9 mouse cellular contexts compared by ENCODE assay signal in genomic region chr17:56255429-56255828, GRCm38 (mm10). TPM values are rescaled to one million over a fixed set of nuclear protein-coding genes. Genes with fewer than 3 reads are reported as not detected.
DNase-seq lines count a peak whose midpoint lies in the region; ATAC-seq and TF ChIP-seq lines count a peak whose summit lies in the region.
"Had no signal": no experiment of that assay in that cellular context is flagged by ENCODE, and none has a peak within 500 bp of the region (broad histone marks: within the 10 kb centered on the region; RNA-seq: fewer than 3 reads in every experiment).

No protein-coding gene starts in this region.

- peak; percentile 79 for DNase-seq in cerebellum, adult 11-12 months
- DNase-seq in urinary bladder, postnatal 14 days (ENCODE audit: low spot score) = peak; percentile 41
- no peak for DNase-seq in urinary bladder, adult 2 months (ENCODE audit: low spot score)
- DNase-seq in hindbrain, embryonic 10.5 days (ENCODE audit: low spot score) = no peak
- DNase-seq in left cerebral cortex, adult 2 months (ENCODE audit: extremely low spot score in 1 of 2, low spot score in 2 of 2) = peak; percentile 53 to 69
- peak; percentile 63 for DNase-seq in midbrain, postnatal 0 days (ENCODE audit: low spot score)

- H3K4me2 ChIP-seq in midbrain, postnatal 0 days (ENCODE audit: low read depth, low read length, poor library complexity, severe bottlenecking) = peak overlapping the region; percentile 34; the same call in 1 of the 2 replicates

- TF ChIP-seq CTCF in left cerebral cortex, adult 2 months (IDR thresholded peaks at IDR 0.05) = no peak
- TF ChIP-seq CTCF in midbrain, postnatal 0 days (IDR thresholded peaks at IDR 0.05) = no peak; the same call in 1 of the 2 replicates

- H3K9ac ChIP-seq in midbrain, postnatal 0 days (replicated peaks; ENCODE audit: low read length, poor library complexity, severe bottlenecking) = no peak overlapping the region

- peak overlapping the region; percentile 86; the same call in 1 of the 2 replicates for H3K27ac ChIP-seq in hindbrain, embryonic 10.5 days
- H3K27ac ChIP-seq in left cerebral cortex, adult 2 months = peak overlapping the region; percentile 85
- H3K27ac ChIP-seq in midbrain, postnatal 0 days (ENCODE audit: low read depth, low read length) = peak overlapping the region; percentile 92

- ATAC-seq in cerebellum, adult (ENCODE audit: insufficient number of reproducible peaks, low FRiP score, low TSS enrichment) = no peak
- ATAC-seq in midbrain, postnatal 0 days (ENCODE audit: low FRiP score) = peak; percentile 9; the same call in 1 of the 2 replicates
- no peak for ATAC-seq in monocyte, adult 5-6 weeks (replicated peaks; ENCODE audit: insufficient number of reproducible peaks, low FRiP score, low TSS enrichment, poor library complexity, severe bottlenecking)

- peaks cover 48% of the 10 kb centered on the region for H3K4me1 ChIP-seq in hindbrain, embryonic 10.5 days (replicated peaks)
- peaks cover 13% of the 10 kb centered on the region for H3K4me1 ChIP-seq in midbrain, postnatal 0 days (ENCODE audit: insufficient read depth, low read length)

- H3K9me3 ChIP-seq in hindbrain, embryonic 10.5 days = no peaks in the 10 kb centered on the region
- H3K9me3 ChIP-seq in midbrain, postnatal 0 days (ENCODE audit: low read length) = no peaks in the 10 kb centered on the region

- peaks cover 28% of the 10 kb centered on the region for H3K36me3 ChIP-seq in hindbrain, embryonic 10.5 days
- peaks cover 17% of the 10 kb centered on the region for H3K36me3 ChIP-seq in midbrain, postnatal 0 days (ENCODE audit: insufficient read depth, low read length)

- intact Hi-C loops in left cerebral cortex, adult 2 months (cut with DNase I) = loop anchor here (1.0 kb wide), 1 partner anchor 123 kb away; no protein-coding TSS in a partner anchor

- WGBS in hindbrain, embryonic 10.5 days = 19% methylated on average over 9 of the region's 9 CpGs
- WGBS in midbrain, postnatal 0 days = 15% methylated on average over 9 of the region's 9 CpGs

- H3K4me3 ChIP-seq in hindbrain, embryonic 10.5 days = peak overlapping the region; percentile 74
- H3K4me3 ChIP-seq in left cerebral cortex, adult 2 months = 0 out of 2 replicates have a peak overlapping the region, but pooled peaks have one; percentile 13
- H3K4me3 ChIP-seq in midbrain, postnatal 0 days (ENCODE audit: low read depth, low read length) = no peak overlapping the region

- H3K27me3 ChIP-seq in hindbrain, embryonic 10.5 days (ENCODE audit: insufficient read depth, poor library complexity, severe bottlenecking) = no peaks in the 10 kb centered on the region
- no peaks in the 10 kb centered on the region for H3K27me3 ChIP-seq in midbrain, postnatal 0 days (ENCODE audit: insufficient read depth, low read length)

RNA-seq across cellular contexts. Expression of gene Fem1a, which starts 1.2 kb away (rescaled TPM):
- polyA plus RNA-seq in urinary bladder, adult 2 months (2012; rRNA removed) = 14.4 and 17.2 TPM in 2 replicates
- polyA plus RNA-seq in hindbrain, embryonic 10.5 days (2016; fragmentation: Nextera tagmentation; extraction: Ambion mirVana) = 13.3 and 15.5 TPM in 2 replicates
- total RNA-seq in left cerebral cortex, adult 2 months (2021) = 10 to 100 TPM; 31.8 to 34.6 TPM
- 43.2 and 45.3 TPM in 2 replicates for total RNA-seq in midbrain, postnatal 0 days (2014; rRNA removed)
- polyA plus RNA-seq in midbrain, postnatal 0 days (2015; fragmentation: Nextera tagmentation; extraction: Ambion mirVana) = 13.8 and 14.2 TPM in 2 replicates
- total RNA-seq in monocyte, adult 5-6 weeks (2017) = 13.2 to 22.7 TPM (median 13.6 TPM) in 3 replicates

RNA-seq across cellular contexts. Expression of gene Ticam1, which starts 21.2 kb away (rescaled TPM):
- 8.7 and 10.0 TPM in 2 replicates for polyA plus RNA-seq in urinary bladder, adult 2 months (2012; rRNA removed)
- 2.4 and 2.6 TPM in 2 replicates for polyA plus RNA-seq in hindbrain, embryonic 10.5 days (2016; fragmentation: Nextera tagmentation; extraction: Ambion mirVana)
- total RNA-seq in left cerebral cortex, adult 2 months (2021) = 1 to 10 TPM; 6.9 to 7.2 TPM
- total RNA-seq in midbrain, postnatal 0 days (2014; rRNA removed) = 3.1 and 3.7 TPM in 2 replicates
- polyA plus RNA-seq in midbrain, postnatal 0 days (2015; fragmentation: Nextera tagmentation; extraction: Ambion mirVana) = 0.91 and 1.1 TPM in 2 replicates
- 2.6 to 11.4 TPM (median 3.9 TPM) in 3 replicates for total RNA-seq in monocyte, adult 5-6 weeks (2017)

RNA-seq across cellular contexts. Expression of gene Dpp9, which starts 36.7 kb away (rescaled TPM):
- 24.1 and 24.8 TPM in 2 replicates for polyA plus RNA-seq in urinary bladder, adult 2 months (2012; rRNA removed)
- 43.0 and 52.3 TPM in 2 replicates for polyA plus RNA-seq in hindbrain, embryonic 10.5 days (2016; fragmentation: Nextera tagmentation; extraction: Ambion mirVana)
- total RNA-seq in left cerebral cortex, adult 2 months (2021) = 10 to 100 TPM; 70.7 to 74.1 TPM
- 24.6 and 29.7 TPM in 2 replicates for total RNA-seq in midbrain, postnatal 0 days (2014; rRNA removed)
- 19.4 and 19.7 TPM in 2 replicates for polyA plus RNA-seq in midbrain, postnatal 0 days (2015; fragmentation: Nextera tagmentation; extraction: Ambion mirVana)
- 8.4 to 20.3 TPM (median 11.7 TPM) in 3 replicates for total RNA-seq in monocyte, adult 5-6 weeks (2017)

RNA-seq across cellular contexts. Expression of gene Plin3, which starts 37.2 kb away (rescaled TPM):
- polyA plus RNA-seq in urinary bladder, adult 2 months (2012; rRNA removed) = 34.6 and 43.6 TPM in 2 replicates
- polyA plus RNA-seq in hindbrain, embryonic 10.5 days (2016; fragmentation: Nextera tagmentation; extraction: Ambion mirVana) = 50.9 and 61.6 TPM in 2 replicates
- 10 to 100 TPM in 1 of 2 experiments, 1 to 10 TPM in 1; 7.7 to 11.4 TPM for total RNA-seq in left cerebral cortex, adult 2 months (2021)
- 8.1 and 12.4 TPM in 2 replicates for total RNA-seq in midbrain, postnatal 0 days (2014; rRNA removed)
- polyA plus RNA-seq in midbrain, postnatal 0 days (2015; fragmentation: Nextera tagmentation; extraction: Ambion mirVana) = 9.6 and 12.1 TPM in 2 replicates
- total RNA-seq in monocyte, adult 5-6 weeks (2017) = 10.2 to 15.5 TPM (median 13.4 TPM) in 3 replicates

RNA-seq across cellular contexts. Expression of gene Arrdc5, which starts 44.7 kb away (rescaled TPM):
- polyA plus RNA-seq in urinary bladder, adult 2 months (2012; rRNA removed) = not detected in 2 replicates
- polyA plus RNA-seq in hindbrain, embryonic 10.5 days (2016; fragmentation: Nextera tagmentation; extraction: Ambion mirVana) = not detected in 2 replicates
- total RNA-seq in left cerebral cortex, adult 2 months (2021) = not detected
- not detected in 2 replicates for total RNA-seq in midbrain, postnatal 0 days (2014; rRNA removed)
- not detected in 2 replicates for polyA plus RNA-seq in midbrain, postnatal 0 days (2015; fragmentation: Nextera tagmentation; extraction: Ambion mirVana)
- total RNA-seq in monocyte, adult 5-6 weeks (2017) = not detected in 3 replicates
- polyA plus RNA-seq: heart, postnatal 0 days had no signal

Comparison
In these comparisons a context has a peak if more than half of its experiments do, and no peak if none do; other contexts are left out.
1. DNase-seq: peak in cerebellum, adult 11-12 months (single experiment), urinary bladder, postnatal 14 days (single experiment), left cerebral cortex, adult 2 months (2 of 2) and midbrain, postnatal 0 days (single experiment); none in urinary bladder, adult 2 months (single experiment) and hindbrain, embryonic 10.5 days (single experiment).
2. Peak in every context shown above with its lines, with median percentiles within 50 percentile points of each other: H3K27ac ChIP-seq.